In the genomic region with DNA sequence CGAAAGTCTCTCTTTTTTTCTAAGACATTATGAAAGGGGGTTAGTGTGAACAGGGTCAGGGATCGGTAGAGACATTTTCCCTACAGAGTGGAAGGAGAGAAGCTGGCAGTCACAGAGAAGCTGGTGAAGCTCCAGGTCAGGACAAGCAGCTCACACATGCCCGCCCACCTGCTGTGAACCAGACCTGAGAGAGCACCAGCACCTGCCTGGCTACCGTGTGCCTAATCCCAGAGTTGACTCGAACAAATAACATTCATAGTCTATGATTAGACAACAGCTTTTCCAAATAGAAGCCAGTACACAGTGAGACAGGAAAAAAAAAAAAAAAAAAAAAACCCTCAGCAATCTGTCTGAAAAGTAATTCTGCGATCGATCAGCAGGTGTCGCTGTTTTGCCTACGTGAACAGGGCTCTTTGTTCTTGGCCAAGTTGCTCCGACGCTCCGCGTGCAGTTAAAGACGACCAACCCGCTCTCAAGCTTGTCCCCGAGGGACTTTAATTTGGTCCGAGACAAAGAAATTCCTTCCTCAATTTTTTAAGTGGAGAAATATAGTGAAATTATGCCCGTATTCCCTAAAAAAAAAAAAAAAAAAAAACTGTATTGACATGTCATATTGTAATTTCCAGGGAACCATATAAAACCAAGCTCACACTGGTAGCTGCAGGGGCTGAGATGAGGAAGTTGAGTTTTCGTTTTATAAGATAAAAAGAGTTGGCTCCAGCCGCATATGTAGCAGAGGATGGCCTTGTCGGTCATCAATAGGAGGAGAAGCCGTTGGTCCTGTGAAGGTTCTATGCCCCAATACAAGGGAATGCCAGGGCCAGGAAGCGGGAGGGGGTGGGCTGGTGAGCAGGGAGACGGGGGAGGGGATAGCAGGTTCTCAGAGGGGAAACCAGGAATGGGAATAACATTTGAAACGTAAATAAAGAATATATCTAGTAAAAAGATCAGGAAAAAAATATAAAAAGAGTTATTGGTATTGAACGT, we compare ENCODE assay signal across 8 mouse cellular contexts. TPM values are rescaled to one million over a fixed set of nuclear protein-coding genes. Genes with fewer than 3 reads are reported as not detected.
DNase-seq lines count a peak whose midpoint lies in the region; ATAC-seq lines count a peak whose summit lies in the region.

No protein-coding gene starts in this region.

- peak overlapping the region; percentile 46 for H3K4me2 ChIP-seq in hindbrain, embryonic 13.5 days

- ATAC-seq in hindbrain, embryonic 13.5 days (ENCODE audit: low FRiP score), result peak; percentile 36; the same call in 1 of the 2 replicates

- H3K9me3 ChIP-seq in hindbrain, embryonic 13.5 days, result no peaks in the 10 kb centered on the region

- DNase-seq in Muller cell, postnatal 12 days (ENCODE audit: inconsistent ontology term), result peak; percentile 60
- peak; percentile 79 for DNase-seq in cerebellum, adult 9-11 months
- DNase-seq in frontal cortex, postnatal 14 days (ENCODE audit: low spot score in 2 of 2), result peak; percentile 55 to 76
- peak; percentile 83 to 93 for DNase-seq in layer of hippocampus, postnatal 14 days (ENCODE audit: low spot score in 2 of 2)
- DNase-seq in lung, postnatal 14 days, result peak; percentile 95
- DNase-seq in retina, adult 2 months (ENCODE audit: low read depth, low spot score), result peak; percentile 67
- peak; percentile 88 for DNase-seq in thymus, postnatal 25 days

- H3K4me1 ChIP-seq in hindbrain, embryonic 13.5 days (replicated peaks), result peaks cover 10% of the 10 kb centered on the region; the same call in 1 of the 2 replicates

- 12% methylated on average over 26 of the region's 26 CpGs for WGBS in hindbrain, embryonic 13.5 days

- peak overlapping the region; percentile 83 for H3K27ac ChIP-seq in hindbrain, embryonic 13.5 days

- peak overlapping the region; percentile 6; the same call in 1 of the 2 replicates for H3K4me3 ChIP-seq in hindbrain, embryonic 13.5 days

- H3K36me3 ChIP-seq in hindbrain, embryonic 13.5 days, result no peaks in the 10 kb centered on the region

- H3K27me3 ChIP-seq in hindbrain, embryonic 13.5 days, result no peaks in the 10 kb centered on the region

- H3K9ac ChIP-seq in hindbrain, embryonic 13.5 days, result peak overlapping the region; percentile 60

RNA-seq across cellular contexts. Expression of gene Nfe2l3, which starts 48.4 kb away (rescaled TPM):
- polyA plus RNA-seq in hindbrain, embryonic 13.5 days (2015; fragmentation: Nextera tagmentation; extraction: Ambion mirVana), result 4.0 and 5.0 TPM in 2 replicates
- total RNA-seq in layer of hippocampus, postnatal 14 days (2021), result 1 to 10 TPM; 3.0 to 4.6 TPM

Comparison
In these comparisons a context has a peak if more than half of its experiments do, and no peak if none do; other contexts are left out.
1. Peak in every context shown above with its lines: DNase-seq, ATAC-seq, H3K4me3 ChIP-seq and H3K27ac ChIP-seq.